Mouse (Mus musculus): ENCODE measurements around the gene D17Wsu92e. TPM values are rescaled to one million over a fixed set of nuclear protein-coding genes. Genes with fewer than 3 reads are reported as not detected.
"Not testable (repeated sequence)": the region's sequence is repeated elsewhere in the genome, so short reads cannot be mapped to it uniquely, and the experiment has no call there.

Gene D17Wsu92e
- total RNA-seq (2021): 10 to 100 TPM; 79.7 to 85.1 TPM
- long read RNA-seq, experiment 1, transcript D17Wsu92e-202 (5 exons, 3,573 nt): minor isoform, 9 of 74 reads
- long read RNA-seq, experiment 1, transcript D17Wsu92e-203 (5 exons, 3,892 nt): major isoform, 25 of 74 reads
- long read RNA-seq, experiment 1, partial matches to known transcripts: 5 of 74 reads
- long read RNA-seq, experiment 1, other reads (novel, unspliced or antisense): 31 of 74 reads
- long read RNA-seq, experiment 2, transcript D17Wsu92e-206 (4 exons, 1,348 nt): minor isoform, 9 of 128 reads
- long read RNA-seq, experiment 2, transcript D17Wsu92e-203 (5 exons, 3,892 nt): major isoform, 58 of 128 reads
- long read RNA-seq, experiment 2, transcript D17Wsu92e-202 (5 exons, 3,573 nt): minor isoform, 13 of 128 reads
- long read RNA-seq, experiment 2, partial matches to known transcripts: 44 of 128 reads
- long read RNA-seq, experiment 2, other reads (novel, unspliced or antisense): 4 of 128 reads

- intact Hi-C loops (cut with DNase I; ENCODE audit: low total_unique reads): no loop called here
- peak; percentile 98 for DNase-seq
Observed at GRCm38 (mm10) chr17:27820568-27821406, at the start of gene D17Wsu92e. Gene D17Wsu92e, minus strand, starts transcription at chr17:27820648.

GRCm38 (mm10) chr17:27866737-27867136, 46.3 kb upstream of the D17Wsu92e start:
- DNase-seq: no peak
- intact Hi-C loops (cut with DNase I; ENCODE audit: low total_unique reads): no loop called here

- intact Hi-C loops (cut with DNase I; ENCODE audit: low total_unique reads): no loop called here
- no peak for DNase-seq
Observed at GRCm38 (mm10) chr17:27865461-27865860, 45.0 kb upstream of the D17Wsu92e start.

DNA sequence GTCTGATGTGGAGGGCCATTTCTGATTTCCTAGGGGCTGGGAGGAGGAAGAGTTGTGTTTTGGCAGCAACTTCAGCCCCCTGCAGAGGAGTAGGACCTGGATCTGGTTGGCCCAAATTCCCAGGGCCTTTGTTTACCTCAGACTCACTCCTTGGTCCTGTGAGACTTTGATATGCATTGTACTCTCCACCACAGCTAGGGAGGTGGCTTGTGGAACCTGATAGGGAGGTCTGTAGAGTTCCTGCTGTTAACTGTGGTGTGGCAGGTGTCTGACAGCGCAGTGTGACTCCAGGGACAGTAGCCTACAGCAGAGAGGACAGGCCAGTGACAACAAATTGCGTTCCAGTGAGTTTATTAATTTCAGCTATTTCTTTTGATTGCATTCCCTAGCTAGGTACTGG, 38.7 kb upstream of the D17Wsu92e start:
- DNase-seq: no peak
- intact Hi-C loops (cut with DNase I; ENCODE audit: low total_unique reads): no loop called here

- DNase-seq: no peak
- intact Hi-C loops (cut with DNase I; ENCODE audit: low total_unique reads): no loop called here
Observed at GRCm38 (mm10) chr17:27857649-27858475, 37.4 kb upstream of the D17Wsu92e start.

GRCm38 (mm10) chr17:27856798-27857648, 36.6 kb upstream of the D17Wsu92e start:
- intact Hi-C loops (cut with DNase I; ENCODE audit: low total_unique reads): no loop called here
- peak; percentile 58 for DNase-seq

DNA sequence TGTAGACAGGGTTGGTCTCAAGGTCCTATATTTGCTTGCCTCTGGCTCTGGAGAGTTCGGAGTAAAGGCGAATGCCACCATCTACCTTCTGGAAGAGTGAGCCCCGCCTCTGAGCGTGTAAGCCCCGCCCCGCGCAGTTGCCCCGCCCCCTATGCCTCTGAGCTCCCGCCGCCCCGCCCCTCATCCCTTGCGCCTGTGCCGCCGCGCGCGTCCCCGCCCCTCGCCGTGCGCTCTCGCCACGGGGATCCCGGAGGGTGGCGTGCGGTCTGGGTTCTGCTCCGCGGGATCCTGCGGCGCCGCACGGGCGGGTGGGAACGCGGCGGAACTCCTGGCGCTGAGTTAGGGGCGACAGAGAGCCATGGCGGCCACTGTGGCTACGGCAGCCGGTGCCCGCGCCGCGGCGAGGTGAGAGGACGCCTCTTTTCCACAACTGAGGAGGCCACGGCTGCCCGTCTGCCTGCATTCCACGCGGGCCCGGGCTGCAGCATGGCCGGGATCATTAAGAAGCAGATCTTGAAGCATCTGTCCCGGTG, 35.9 kb upstream of the D17Wsu92e start, which contains the start of gene Uhrf1bp1:
Gene Uhrf1bp1 (plus strand): TSS at position 177 of the 533 bp plus-strand sequence.
- intact Hi-C loops (cut with DNase I; ENCODE audit: low total_unique reads): no loop called here
- DNase-seq: peak; percentile 86

GRCm38 (mm10) chr17:27851076-27851475, 30.6 kb upstream of the D17Wsu92e start:
- intact Hi-C loops (cut with DNase I; ENCODE audit: low total_unique reads): no loop called here
- no peak for DNase-seq

GRCm38 (mm10) chr17:27848351-27848750, 27.9 kb upstream of the D17Wsu92e start:
- no peak for DNase-seq
- intact Hi-C loops (cut with DNase I; ENCODE audit: low total_unique reads): no loop called here

DNA sequence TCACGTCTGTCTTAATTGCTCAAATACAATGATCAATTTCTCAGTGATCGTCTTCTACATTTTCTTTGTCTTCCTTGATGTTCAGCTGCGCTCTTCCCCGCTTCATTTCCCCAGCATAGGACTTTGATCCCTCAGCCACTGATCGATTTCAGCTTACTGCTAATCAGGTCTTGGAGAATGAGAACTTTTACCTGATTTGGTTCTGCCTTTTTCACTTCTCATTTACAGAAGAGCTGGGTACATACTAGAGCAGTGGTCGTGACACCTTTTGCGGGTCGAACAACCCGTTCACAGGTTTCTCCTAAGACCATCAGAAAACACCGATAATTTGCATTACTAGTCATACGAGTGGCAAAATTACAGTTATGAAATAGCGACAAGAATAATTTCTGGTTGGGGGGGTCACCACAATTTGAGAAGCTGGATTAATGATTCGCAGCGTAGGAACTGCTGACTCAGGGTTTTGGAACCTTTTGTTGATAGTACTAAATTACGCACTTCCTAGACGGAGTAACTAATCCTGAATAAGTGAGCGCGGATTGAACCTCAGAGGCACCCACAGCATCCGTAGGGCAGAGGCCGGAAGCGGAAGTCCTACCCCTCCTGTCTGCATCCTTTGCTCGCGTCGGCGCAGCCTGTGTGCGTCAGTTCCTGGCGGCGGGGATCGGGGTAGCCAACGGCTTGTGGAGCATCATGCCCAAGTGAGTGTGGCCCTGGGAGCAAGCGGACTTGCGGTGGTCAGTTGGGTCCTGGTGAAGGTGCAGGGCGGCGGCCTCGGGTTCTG, 19.2 kb upstream of the D17Wsu92e start:
- intact Hi-C loops (cut with DNase I; ENCODE audit: low total_unique reads): no loop called here
- peak; percentile 96 for DNase-seq

- intact Hi-C loops (cut with DNase I; ENCODE audit: low total_unique reads); DNase-seq: not testable (repeated sequence)
Observed at GRCm38 (mm10) chr17:27837850-27838249, 17.4 kb upstream of the D17Wsu92e start, which contains the start of gene Snrpc. Gene Snrpc, plus strand, starts transcription at chr17:27838150.

DNA sequence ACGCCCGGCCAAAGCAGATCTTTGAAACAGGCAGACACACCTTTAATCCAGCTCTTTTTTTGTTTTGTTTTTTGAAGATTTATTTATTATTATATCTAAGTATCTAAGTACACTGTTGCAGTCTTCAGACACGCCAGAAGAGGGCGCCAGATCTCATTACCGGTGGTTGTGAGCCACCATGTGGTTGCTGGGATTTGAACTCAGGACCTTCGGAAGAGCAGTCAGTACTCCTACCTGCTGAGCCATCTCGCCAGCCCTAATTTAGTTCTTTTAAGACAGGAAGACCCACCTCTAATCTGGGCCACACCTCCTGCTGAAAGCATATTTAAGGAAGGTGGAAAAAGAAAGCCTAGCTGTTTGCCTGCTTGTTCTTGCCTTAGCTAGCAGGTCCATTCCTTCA, 10.0 kb upstream of the D17Wsu92e start:
- intact Hi-C loops (cut with DNase I; ENCODE audit: low total_unique reads): no loop called here
- no peak for DNase-seq

DNA sequence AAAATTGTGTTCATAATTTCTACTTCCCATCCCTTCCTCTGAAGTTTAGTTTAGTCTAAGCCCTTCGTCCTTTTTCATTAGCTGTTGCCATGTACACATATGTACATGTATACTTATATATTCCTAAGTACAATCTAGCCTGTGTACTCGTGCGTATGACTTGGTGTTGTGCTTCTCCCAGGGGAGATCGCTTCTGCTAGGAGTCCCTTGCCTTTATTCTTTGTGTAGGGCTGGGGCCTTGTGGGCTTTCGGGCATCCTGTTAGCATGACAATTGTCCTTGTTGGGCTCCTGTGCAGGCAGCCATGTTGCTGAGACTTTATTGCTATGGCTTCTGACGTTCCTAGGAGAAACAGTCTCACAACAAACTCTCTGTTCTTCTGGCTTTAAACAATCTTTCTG, 7.1 kb upstream of the D17Wsu92e start:
- intact Hi-C loops (cut with DNase I; ENCODE audit: low total_unique reads): no loop called here
- DNase-seq: no peak

DNA sequence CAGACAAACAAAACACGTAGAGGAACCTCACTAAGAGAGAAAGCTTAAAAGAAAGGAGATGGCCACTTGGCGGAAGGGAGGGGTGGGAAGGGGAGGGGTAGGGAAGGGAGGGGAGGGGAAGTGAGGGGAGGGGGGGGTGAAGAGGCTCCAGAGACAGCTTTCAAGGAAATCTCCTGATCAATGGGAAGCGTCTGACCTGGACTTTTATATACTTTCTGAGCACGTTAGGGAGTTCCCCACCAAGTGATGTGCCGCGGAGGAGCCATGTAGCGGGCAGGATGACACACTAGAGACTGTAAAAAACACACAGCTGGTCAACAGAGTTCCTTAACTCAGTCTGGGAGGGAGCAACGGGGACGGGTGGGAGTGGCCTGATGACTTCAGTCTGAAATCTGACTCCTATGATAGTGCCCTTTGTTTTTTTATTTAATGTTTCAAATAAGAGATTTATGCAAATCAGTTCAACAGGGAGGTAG, 6.5 kb upstream of the D17Wsu92e start:
- intact Hi-C loops (cut with DNase I; ENCODE audit: low total_unique reads): no loop called here
- DNase-seq: peak; percentile 44

- intact Hi-C loops (cut with DNase I; ENCODE audit: low total_unique reads): no loop called here
- peak; percentile 69 for DNase-seq
Observed at GRCm38 (mm10) chr17:27825984-27826905, 5.8 kb upstream of the D17Wsu92e start.

- intact Hi-C loops (cut with DNase I; ENCODE audit: low total_unique reads): no loop called here
- DNase-seq: no peak
Observed at GRCm38 (mm10) chr17:27825539-27825938, 5.1 kb upstream of the D17Wsu92e start.

Measured in gastrocnemius, postnatal 14 days (tissue).